Mouse (Mus musculus): ENCODE results near the gene Iqsec3. TPM values are rescaled to one million over a fixed set of nuclear protein-coding genes. Genes with fewer than 3 reads are reported as not detected.
A peak's percentile ranks its signal among the peaks of the same experiment; 100 is the strongest.

Gene Iqsec3
- total RNA-seq, 2 experiments from 2014 or later = 70.3 to 71.7 TPM

- intact Hi-C loops (cut with DNase I) = no loop called here
- DNase-seq (ENCODE audit: low spot score in 2 of 2) = peak in 1 of 2 experiments; percentile 29
Observed at GRCm38 (mm10) chr6:121462628-121463340, 10.7 kb downstream of the Iqsec3 start.

GRCm38 (mm10) chr6:121457381-121457780 lies 16.1 kb downstream of the Iqsec3 start:
- intact Hi-C loops (cut with DNase I) = no loop called here
- no peak for DNase-seq (ENCODE audit: low spot score in 2 of 2)

DNA sequence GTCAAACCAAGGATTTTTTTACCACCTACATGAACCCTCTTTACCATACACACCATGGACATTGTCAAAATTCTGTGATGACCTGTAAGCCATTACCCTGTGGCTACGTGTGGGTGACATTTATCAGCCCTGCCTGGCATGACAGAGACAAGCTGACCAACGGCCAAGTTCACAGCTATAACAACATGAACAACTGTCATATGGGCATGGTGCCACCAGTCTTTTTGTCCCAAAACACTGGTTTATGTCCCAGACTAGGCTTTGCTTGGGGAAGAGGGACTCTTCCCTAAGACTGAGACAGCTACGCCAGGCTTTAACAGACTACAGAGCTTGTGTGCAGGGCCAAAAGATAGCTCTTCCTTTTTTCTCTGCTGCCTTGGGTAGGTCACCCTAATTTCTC lies 16.8 kb downstream of the Iqsec3 start:
- DNase-seq (ENCODE audit: low spot score in 2 of 2) = no peak
- intact Hi-C loops (cut with DNase I) = no loop called here

DNA sequence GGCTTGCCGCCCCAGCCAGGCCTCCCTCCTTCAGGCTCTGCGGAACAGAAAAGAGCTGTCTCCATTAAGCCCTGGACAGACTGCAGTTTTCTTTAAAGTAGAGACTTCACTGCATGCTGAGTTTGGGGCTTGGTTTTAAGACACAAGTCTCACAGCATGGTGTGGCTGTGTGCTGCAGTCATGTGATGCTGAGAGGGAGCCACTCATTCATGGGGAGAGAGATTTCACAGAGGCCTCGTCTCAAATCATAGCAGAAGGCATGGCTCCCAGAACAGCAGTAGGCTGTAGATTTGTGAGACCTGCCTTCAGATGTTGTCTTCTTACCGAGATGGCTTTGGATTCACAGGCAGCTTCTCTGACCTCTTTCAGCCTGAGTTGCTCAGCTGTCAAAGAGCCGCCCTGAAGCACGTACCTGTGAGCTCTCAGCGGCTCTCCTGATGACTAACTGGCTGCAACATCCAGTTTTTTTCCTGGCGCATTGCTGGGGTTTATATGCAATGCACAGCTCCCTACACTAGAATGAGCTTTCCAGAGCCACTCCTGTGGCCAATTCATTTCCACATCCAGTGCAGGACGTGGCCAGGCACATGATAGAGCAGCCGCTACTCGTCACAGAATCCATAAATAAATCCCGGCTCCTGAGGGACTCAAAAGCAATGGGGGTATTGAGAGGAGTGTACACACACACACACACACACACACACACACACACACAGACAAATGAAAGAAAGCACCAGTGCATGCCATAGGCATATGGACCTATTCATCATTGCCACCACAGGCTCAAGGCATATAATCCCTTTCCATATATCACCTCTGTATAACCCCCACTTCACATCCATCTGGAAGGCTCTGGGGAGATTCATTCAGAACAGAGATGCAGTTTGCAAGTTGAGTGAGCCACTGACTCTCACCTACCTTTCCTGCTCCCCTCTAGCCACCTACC lies 18.7 kb downstream of the Iqsec3 start:
- peak in 1 of 2 experiments; percentile 46 for DNase-seq (ENCODE audit: low spot score in 2 of 2)
- intact Hi-C loops (cut with DNase I) = no loop called here

- intact Hi-C loops (cut with DNase I) = no loop called here
- no peak for DNase-seq (ENCODE audit: low spot score in 2 of 2)
Observed at GRCm38 (mm10) chr6:121453776-121454175, 19.7 kb downstream of the Iqsec3 start.

DNA sequence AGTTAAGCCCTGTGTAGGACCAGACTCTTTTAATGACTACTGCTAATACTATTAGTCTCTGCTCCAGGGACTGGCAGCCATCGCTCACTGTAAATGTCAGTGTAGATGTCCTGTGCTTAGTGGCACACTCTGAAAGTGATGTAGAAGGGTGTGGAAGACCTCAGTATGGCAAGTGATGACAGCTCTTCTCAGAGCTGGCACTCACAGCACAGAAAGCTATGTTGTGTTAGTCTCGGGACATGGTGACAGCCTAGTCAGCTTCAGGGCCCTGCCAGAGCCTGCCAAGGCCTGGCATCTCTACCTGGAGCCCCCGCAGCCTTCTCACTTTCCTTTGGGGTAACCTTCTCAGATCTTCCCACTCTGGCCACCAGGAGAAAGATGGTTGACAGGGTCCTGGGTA lies 21.8 kb downstream of the Iqsec3 start:
- intact Hi-C loops (cut with DNase I) = no loop called here
- DNase-seq (ENCODE audit: low spot score in 2 of 2) = no peak

GRCm38 (mm10) chr6:121440696-121441220 lies 32.7 kb downstream of the Iqsec3 start:
- DNase-seq (ENCODE audit: low spot score in 2 of 2) = no peak
- intact Hi-C loops (cut with DNase I) = no loop called here

GRCm38 (mm10) chr6:121424830-121425229 lies 48.6 kb downstream of the Iqsec3 start:
- intact Hi-C loops (cut with DNase I) = no loop called here
- no peak for DNase-seq (ENCODE audit: low spot score in 2 of 2)

- intact Hi-C loops (cut with DNase I) = no loop called here
- peak in 1 of 2 experiments; percentile 42 for DNase-seq (ENCODE audit: low spot score in 2 of 2)
Observed at GRCm38 (mm10) chr6:121424403-121424802, 49.1 kb downstream of the Iqsec3 start.

DNA sequence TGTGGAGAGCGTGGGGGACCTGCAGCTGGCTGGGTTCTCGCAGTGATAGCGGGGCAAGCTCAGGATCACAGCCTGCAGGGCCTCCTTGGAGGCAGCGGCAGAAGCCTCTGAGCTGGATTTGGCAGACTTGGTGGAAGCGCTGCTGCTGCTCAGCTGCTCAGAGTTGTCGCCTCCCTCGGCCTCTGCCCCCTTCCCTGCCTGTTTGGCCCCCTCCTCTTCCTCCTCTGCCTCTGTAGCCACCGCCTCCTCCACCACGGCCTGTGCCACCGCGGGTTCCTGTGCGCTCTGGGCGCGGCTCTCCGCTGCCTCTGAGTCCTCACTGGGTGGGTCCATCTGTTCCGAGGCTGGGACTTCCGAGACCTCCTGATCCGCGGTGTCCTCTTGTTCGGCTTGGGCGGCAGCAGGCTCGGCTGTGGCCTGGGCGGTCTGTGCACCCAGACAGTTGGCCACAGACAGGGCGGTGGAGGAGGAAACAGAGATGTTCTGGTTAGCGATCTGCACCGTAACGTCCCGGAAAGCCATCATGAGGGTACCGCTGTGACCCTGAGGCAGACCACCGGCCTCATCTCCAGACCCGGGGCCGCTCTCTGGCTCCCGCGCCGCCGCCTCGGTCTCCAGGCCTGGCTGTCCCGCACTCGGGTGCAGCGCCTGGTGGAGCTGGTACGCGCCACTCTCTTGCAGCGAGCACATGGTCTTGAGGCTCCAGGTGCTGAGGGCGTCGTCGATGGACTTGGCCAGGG lies 60.8 kb downstream of the Iqsec3 start:
- intact Hi-C loops (cut with DNase I) = no loop called here
- DNase-seq (ENCODE audit: low spot score in 2 of 2) = no peak

DNA sequence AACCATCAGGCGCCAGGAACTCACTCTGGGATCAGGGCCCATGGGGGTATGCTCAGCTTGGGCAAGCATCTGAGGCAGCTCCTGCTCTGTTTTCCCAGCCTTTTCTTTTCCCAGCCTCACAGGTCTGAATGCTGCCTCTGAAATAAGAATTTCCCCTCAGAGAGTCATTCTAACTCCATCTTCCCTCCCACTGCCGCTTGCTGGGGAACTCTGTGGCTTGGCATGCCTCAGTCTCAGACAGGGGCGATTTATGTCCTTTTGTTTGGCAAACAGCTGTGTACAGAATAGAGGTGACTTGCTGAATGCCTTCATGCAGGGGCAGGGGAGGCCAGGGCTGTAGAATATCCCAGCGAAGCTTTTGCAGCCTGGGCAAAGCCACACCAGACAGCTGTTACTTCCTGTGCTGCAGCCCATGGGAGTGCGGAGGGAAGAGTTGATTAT lies 65.9 kb downstream of the Iqsec3 start:
- intact Hi-C loops (cut with DNase I) = no loop called here
- DNase-seq (ENCODE audit: low spot score in 2 of 2) = no peak

DNA sequence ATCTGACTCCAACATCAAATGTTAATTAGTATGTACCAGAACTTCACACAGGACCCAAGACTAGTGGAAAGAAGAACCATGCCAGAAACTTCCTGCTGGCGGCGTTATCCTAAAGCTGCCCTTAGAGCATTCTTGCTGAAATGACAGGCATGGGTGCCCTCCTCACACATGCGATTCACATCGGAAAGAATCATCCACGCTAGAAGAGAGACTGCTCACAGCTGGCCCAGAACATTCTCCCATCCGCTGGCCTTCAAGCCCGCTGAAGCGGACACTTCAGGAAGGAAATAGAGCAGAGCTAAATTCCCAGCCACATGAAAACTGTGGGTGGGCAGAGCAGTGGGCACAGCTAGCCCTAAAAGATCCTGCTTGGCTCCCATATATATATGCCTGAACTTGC lies 68.2 kb downstream of the Iqsec3 start:
- no peak for DNase-seq (ENCODE audit: low spot score in 2 of 2)

GRCm38 (mm10) chr6:121402661-121403244 lies 70.7 kb downstream of the Iqsec3 start:
- intact Hi-C loops (cut with DNase I) = loop anchor here (5.0 kb wide), 1 partner anchor 70 kb away; the partner anchor contains the start of gene Iqsec3
- no peak for DNase-seq (ENCODE audit: low spot score in 2 of 2)

More for the DNA sequence above, 68.2 kb downstream of the Iqsec3 start:
- intact Hi-C loops (cut with DNase I) = no loop called here

GRCm38 (mm10) chr6:121401826-121402660 lies 71.4 kb downstream of the Iqsec3 start:
- intact Hi-C loops (cut with DNase I) = loop anchor here (5.0 kb wide), 1 partner anchor 70 kb away; the partner anchor contains the start of gene Iqsec3
- no peak for DNase-seq (ENCODE audit: low spot score in 2 of 2)

DNA sequence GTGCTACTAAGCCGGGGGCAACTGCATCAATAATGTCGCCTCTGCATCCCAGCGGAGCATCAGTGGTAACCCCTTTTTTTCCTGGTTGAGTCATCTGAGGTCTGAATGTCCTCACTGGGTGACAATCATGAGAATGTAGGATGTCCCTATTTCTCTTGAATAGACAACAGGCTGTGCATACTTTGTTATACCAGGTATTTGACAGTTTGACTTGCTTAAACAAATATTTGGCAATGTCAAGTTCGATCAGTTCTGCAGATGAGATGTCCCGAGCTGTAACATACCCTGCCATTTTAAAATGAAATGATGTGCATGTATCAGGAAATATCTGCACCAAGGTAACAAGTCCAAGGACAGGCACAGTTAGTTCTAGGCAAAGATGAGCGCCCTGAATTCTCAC lies 72.3 kb downstream of the Iqsec3 start:
- no peak for DNase-seq (ENCODE audit: low spot score in 2 of 2)
- intact Hi-C loops (cut with DNase I) = loop anchor here (5.0 kb wide), 1 partner anchor 71 kb away; the partner anchor contains the start of gene Iqsec3

GRCm38 (mm10) chr6:121392610-121393252 lies 80.7 kb downstream of the Iqsec3 start:
- DNase-seq (ENCODE audit: low spot score in 2 of 2) = peak in 1 of 2 experiments; percentile 70
- intact Hi-C loops (cut with DNase I) = no loop called here

GRCm38 (mm10) chr6:121385397-121385796 lies 88.1 kb downstream of the Iqsec3 start:
- no peak for DNase-seq (ENCODE audit: low spot score in 2 of 2)

GRCm38 (mm10) chr6:121382071-121382470 lies 91.4 kb downstream of the Iqsec3 start:
- no peak for DNase-seq (ENCODE audit: low spot score in 2 of 2)
- intact Hi-C loops (cut with DNase I) = no loop called here

More at GRCm38 (mm10) chr6:121385397-121385796, 88.1 kb downstream of the Iqsec3 start:
- intact Hi-C loops (cut with DNase I) = no loop called here
